Mouse (Mus musculus) embryonic facial prominence, embryonic 11.5 days (tissue): Measurements from ENCODE around the gene Rbl1. TPM values are rescaled to one million over a fixed set of nuclear protein-coding genes. Genes with fewer than 3 reads are reported as not detected.
A peak's percentile ranks its signal among the peaks of the same experiment; 100 is the strongest.
"Not testable (repeated sequence)": the region's sequence is repeated elsewhere in the genome, so short reads cannot be mapped to it uniquely, and the experiment has no call there.

Experiments
- ATAC-seq: fragments of 200-750 bp; cut with Nextera tagmentation; replicated peaks from 2 replicates; pipeline ENCODE4 v1.8.0; 2017; ENCODE audit warnings: low read depth; ENCODE audit not compliant: insufficient number of reproducible peaks, low FRiP score, low TSS enrichment
- DNase-seq: peaks from one replicate; pipeline ENCODE4 v3.0.0-alpha.2; 2015; ENCODE audit warnings: low spot score
- H3K27ac ChIP-seq: fragments of 300-500 bp; sonication (generic); replicated peaks from 2 replicates; pipeline ENCODE4 v1.5.1; 2014; ENCODE audit warnings: mild to moderate bottlenecking, low read depth, low read length, control low read depth
- H3K27me3 ChIP-seq: fragments of 300-500 bp; sonication (generic); 2 replicates; pipeline ENCODE4 v1.6.1; 2014; ENCODE audit warnings: mild to moderate bottlenecking, low read length, moderate library complexity, mixed read lengths; ENCODE audit not compliant: control insufficient read depth, insufficient read depth
- H3K36me3 ChIP-seq: fragments of 300-500 bp; sonication (generic); replicated peaks from 2 replicates; pipeline ENCODE4 v1.6.1; 2014; ENCODE audit warnings: low read depth, mild to moderate bottlenecking, low read length, moderate library complexity, mixed read lengths; ENCODE audit not compliant: control insufficient read depth, insufficient read depth
- H3K4me1 ChIP-seq: fragments of 300-500 bp; sonication (generic); 2 replicates; pipeline ENCODE4 v1.6.1; 2014; ENCODE audit warnings: low read length, mixed read lengths; ENCODE audit not compliant: control insufficient read depth, insufficient read depth
- H3K4me2 ChIP-seq: fragments of 300-500 bp; sonication (generic); 2 replicates; pipeline ENCODE4 v1.6.1; 2014; ENCODE audit warnings: low read depth, mild to moderate bottlenecking, control low read depth, low read length, moderate library complexity
- H3K4me3 ChIP-seq: fragments of 300-500 bp; sonication (generic); 2 replicates; pipeline ENCODE4 v1.5.1; 2014; ENCODE audit warnings: low read depth, low read length, control low read depth
- H3K9ac ChIP-seq: fragments of 300-500 bp; sonication (generic); replicated peaks from 2 replicates; pipeline ENCODE4 v1.6.1; 2014; ENCODE audit warnings: mild to moderate bottlenecking, control low read depth, low read length
- H3K9me3 ChIP-seq: fragments of 300-500 bp; sonication (generic); replicated peaks from 2 replicates; pipeline ENCODE4 v1.6.1; 2016; ENCODE audit warnings: mild to moderate bottlenecking, low read length, inconsistent platforms, mixed read lengths; ENCODE audit not compliant: control insufficient read depth
- WGBS: fragments of 180-500 bp; shearing (Covaris S2); extraction: QIAGEN DNeasy Blood & Tissue Kit; methylation state at CpG from one replicate; pipeline ENCODE4 v1.1.7; 2014; 5-methylcytosine and 5-hydroxymethylcytosine counted together
- polyA plus RNA-seq: library from polyadenylated mRNA; unstranded; fragments of >200 nt; fragmentation: Nextera tagmentation; extraction: Ambion mirVana; gene quantifications from 2 replicates; pipeline ENCODE4 v1.2.1, GENCODE M21; 2014

Gene Rbl1
- 30.1 and 40.4 TPM in 2 replicates for polyA plus RNA-seq

DNA sequence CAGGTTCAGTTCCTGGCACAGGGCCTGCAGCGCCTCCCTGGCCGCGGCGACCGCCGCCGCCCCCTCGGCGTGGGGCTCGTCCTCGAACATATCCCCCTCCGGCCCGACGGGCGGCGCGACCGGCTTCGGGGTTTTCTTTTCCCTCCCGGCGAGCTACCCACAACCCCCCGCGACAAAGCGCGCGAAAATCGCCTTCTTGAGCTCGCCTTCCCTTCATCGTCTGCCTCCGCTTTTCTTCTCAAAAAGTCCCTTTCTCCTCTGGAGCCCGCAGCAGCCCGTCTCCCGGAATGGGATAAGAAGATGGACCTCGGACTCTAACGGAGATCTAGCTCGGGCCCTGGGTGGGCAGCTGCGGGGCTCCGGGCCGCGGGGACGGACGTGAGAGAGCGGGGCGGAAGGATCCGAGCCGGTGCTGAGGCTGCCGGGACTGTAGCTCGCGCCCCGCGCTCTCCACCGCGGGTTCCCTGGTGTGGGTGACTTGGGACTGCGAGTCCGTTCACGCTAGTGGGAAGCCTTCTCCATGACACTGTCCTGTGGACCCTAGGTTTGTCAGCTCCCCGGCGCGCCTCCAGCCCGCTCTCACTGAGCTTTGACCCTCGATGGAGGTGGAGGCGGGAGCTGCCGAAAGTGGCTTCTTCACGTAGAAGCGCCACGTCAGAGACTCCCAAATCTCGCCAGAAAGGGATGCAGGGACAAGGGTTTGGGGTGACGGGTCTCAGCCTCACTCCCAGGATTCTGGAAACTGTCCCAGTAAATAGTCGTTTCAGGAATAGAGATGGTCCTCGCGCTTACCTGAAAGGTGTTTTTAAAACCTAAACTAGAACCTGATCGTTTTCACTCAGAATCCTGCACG lies at the start of gene Rbl1:
Gene Rbl1 (minus strand): TSS at position 169 of the 853 bp plus-strand sequence.
- H3K36me3 ChIP-seq: no peaks in the 10 kb centered on the region
- H3K9me3 ChIP-seq: no peaks in the 10 kb centered on the region
- H3K27ac ChIP-seq: peak within 1 kb of the TSS; percentile 94
- no peaks in the 10 kb centered on the region for H3K27me3 ChIP-seq
- peak within 1 kb of the TSS; percentile 69 for H3K4me3 ChIP-seq
- H3K4me2 ChIP-seq: peak within 1 kb of the TSS; percentile 73
- WGBS: 1% methylated on average over 66 of the region's 73 CpGs
- ATAC-seq (peak; percentile 81), DNase-seq (peak; percentile 97)
- H3K9ac ChIP-seq: peak within 1 kb of the TSS; percentile 97
- no peaks in the 10 kb centered on the region for H3K4me1 ChIP-seq

GRCm38 (mm10) chr2:157248111-157248510 lies 43.8 kb upstream of the Rbl1 start:
- H3K9me3 ChIP-seq: no peaks in the 10 kb centered on the region
- no peak overlapping the region for H3K27ac ChIP-seq
- H3K4me3 ChIP-seq: no peak overlapping the region
- ATAC-seq (no peak), DNase-seq (peak; percentile 14)
- no peaks in the 10 kb centered on the region for H3K27me3 ChIP-seq
- no peaks in the 10 kb centered on the region for H3K36me3 ChIP-seq
- H3K4me1 ChIP-seq: no peaks in the 10 kb centered on the region
- H3K4me2 ChIP-seq: no peak overlapping the region
- H3K9ac ChIP-seq: no peak overlapping the region

GRCm38 (mm10) chr2:157245603-157246002 lies 41.3 kb upstream of the Rbl1 start:
- WGBS: 67% methylated on average over 2 of the region's 2 CpGs
- Histone ChIP-seq H3K4me2 (no peak overlapping the region), H3K36me3 (no peaks in the 10 kb centered on the region), H3K9me3 (no peaks in the 10 kb centered on the region), H3K4me3 (no peak overlapping the region), H3K9ac (no peak overlapping the region), H3K27me3 (no peaks in the 10 kb centered on the region), H3K4me1 (no peaks in the 10 kb centered on the region), H3K27ac (no peak overlapping the region)
- ATAC-seq (no peak), DNase-seq (no peak)

DNA sequence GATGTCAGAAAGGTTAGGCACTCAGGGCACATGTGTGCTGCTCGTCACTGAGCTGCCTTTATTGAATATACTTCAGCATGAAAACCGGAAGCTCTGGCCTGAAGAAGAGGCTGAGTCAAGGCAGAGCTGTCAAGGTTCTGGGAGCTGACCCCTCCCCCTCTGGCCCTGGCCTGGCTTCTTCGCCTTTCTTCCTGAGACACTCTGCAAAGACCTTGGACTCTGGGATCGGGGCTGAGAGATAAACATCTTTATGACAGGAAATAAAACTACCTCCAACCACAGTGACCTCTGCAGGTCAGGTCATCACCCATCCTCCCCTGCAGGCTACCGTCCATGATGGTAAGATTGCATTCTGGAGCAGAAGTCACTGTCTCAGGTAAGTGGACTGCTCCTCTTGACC lies 40.7 kb upstream of the Rbl1 start:
- ATAC-seq (no peak), DNase-seq (no peak)
- H3K9ac ChIP-seq: no peak overlapping the region
- no peaks in the 10 kb centered on the region for H3K4me1 ChIP-seq
- H3K27me3 ChIP-seq: no peaks in the 10 kb centered on the region
- 47% methylated on average over 5 of the region's 5 CpGs for WGBS
- H3K4me2 ChIP-seq: no peak overlapping the region
- no peak overlapping the region for H3K4me3 ChIP-seq
- H3K9me3 ChIP-seq: no peaks in the 10 kb centered on the region
- H3K27ac ChIP-seq: no peak overlapping the region
- no peaks in the 10 kb centered on the region for H3K36me3 ChIP-seq

- no peaks in the 10 kb centered on the region for H3K27me3 ChIP-seq
- no peak for ATAC-seq
These were observed 31.6 kb upstream of the Rbl1 start for GRCm38 (mm10) chr2:157235946-157236345.

DNA sequence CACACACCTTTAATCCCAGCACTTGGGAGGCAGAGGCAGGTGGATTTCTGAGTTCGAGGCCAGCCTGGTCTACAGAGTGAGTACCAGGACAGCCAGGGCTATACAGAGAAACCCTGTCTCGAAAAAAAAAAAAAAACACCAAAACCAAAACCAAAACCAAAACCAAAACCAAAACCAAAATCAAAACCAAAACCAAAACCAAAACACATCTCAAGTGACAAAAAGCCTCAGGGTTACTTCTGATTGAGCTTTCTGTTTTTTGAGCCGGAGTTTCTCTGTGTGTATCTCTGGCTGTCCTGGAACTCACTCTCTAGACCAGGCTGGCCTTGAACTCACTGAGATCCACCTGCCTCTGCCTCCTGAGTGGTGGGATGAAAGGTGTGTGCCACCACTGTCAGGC lies 17.6 kb upstream of the Rbl1 start:
- DNase-seq, H3K4me3 ChIP-seq, H3K9me3 ChIP-seq, H3K36me3 ChIP-seq, H3K9ac ChIP-seq, H3K4me2 ChIP-seq, H3K27ac ChIP-seq, ATAC-seq, H3K27me3 ChIP-seq, H3K4me1 ChIP-seq: not testable (repeated sequence)
- WGBS: 86% methylated on average over 3 of the region's 3 CpGs

More at GRCm38 (mm10) chr2:157235946-157236345, 31.6 kb upstream of the Rbl1 start:
- Histone ChIP-seq H3K4me2 (no peak overlapping the region), H3K9me3 (no peaks in the 10 kb centered on the region), H3K9ac (no peak overlapping the region), H3K27ac (no peak overlapping the region), H3K4me3 (no peak overlapping the region), H3K4me1 (no peaks in the 10 kb centered on the region), H3K36me3 (no peaks in the 10 kb centered on the region)
- no peak for DNase-seq
- 92% methylated on average over 8 of the region's 8 CpGs for WGBS

- ATAC-seq (no peak), DNase-seq (no peak)
- Histone ChIP-seq H3K36me3 (no peaks in the 10 kb centered on the region), H3K27ac (no peak overlapping the region), H3K9ac (no peak overlapping the region), H3K4me3 (no peak overlapping the region), H3K4me2 (no peak overlapping the region), H3K27me3 (no peaks in the 10 kb centered on the region), H3K4me1 (no peaks in the 10 kb centered on the region), H3K9me3 (no peaks in the 10 kb centered on the region)
- WGBS: 81% methylated on average over 6 of the region's 6 CpGs
These were observed 15.8 kb upstream of the Rbl1 start for GRCm38 (mm10) chr2:157220108-157220507.

- Histone ChIP-seq H3K27ac (no peak overlapping the region), H3K4me2 (no peak overlapping the region), H3K36me3 (no peaks in the 10 kb centered on the region), H3K4me1 (no peaks in the 10 kb centered on the region), H3K4me3 (no peak overlapping the region), H3K27me3 (no peaks in the 10 kb centered on the region), H3K9ac (no peak overlapping the region), H3K9me3 (no peaks in the 10 kb centered on the region)
- ATAC-seq (no peak), DNase-seq (no peak)
- 90% methylated on average over 7 of the region's 7 CpGs for WGBS
These were observed 7.4 kb upstream of the Rbl1 start for GRCm38 (mm10) chr2:157211731-157212130.
